Mouse (Mus musculus) MEL (cell line): ENCODE results near the gene Ppfibp1.

Experiments
- CHD1 ChIP-seq: IDR thresholded peaks from 2 replicates; pipeline ENCODE4 v1.6.1; 2012; ENCODE audit warnings: low read depth, mild to moderate bottlenecking, inconsistent platforms, low read length, improper control_type of control experiment
- CTCF ChIP-seq, 3 experiments: IDR thresholded peaks in 2 of 3; conservative IDR thresholded peaks in 1 of 3; 2 replicates each; pipeline ENCODE4 v1.5.1; 2011 to 2012; ENCODE audit warnings: low read length in 3 of 3, low read depth in 2 of 3, mild to moderate bottlenecking in 2 of 3, improper control_type of control experiment in 1 of 3, inconsistent platforms in 1 of 3, mixed read lengths in 1 of 3, moderate library complexity in 1 of 3; ENCODE audit not compliant: control insufficient read depth in 1 of 3, insufficient read depth in 1 of 3, poor library complexity in 1 of 3, severe bottlenecking in 1 of 3
- MAFK ChIP-seq: IDR thresholded peaks from 2 replicates; pipeline ENCODE4 v1.6.1; 2011; ENCODE audit warnings: low read depth, mild to moderate bottlenecking, low read length, improper control_type of control experiment, borderline replicate concordance
- POLR2A ChIP-seq, 2 experiments: IDR thresholded peaks; 2 replicates each; pipeline ENCODE4 v1.6.1; 2011 to 2012; ENCODE audit warnings: low read length in 2 of 2, mild to moderate bottlenecking in 2 of 2, control low read depth in 1 of 2, improper control_type of control experiment in 1 of 2, low read depth in 1 of 2, moderate library complexity in 1 of 2; ENCODE audit not compliant: control insufficient read depth in 1 of 2, insufficient read depth in 1 of 2, poor library complexity in 1 of 2
- POLR2AphosphoS2 ChIP-seq: IDR thresholded peaks from 2 replicates; pipeline ENCODE4 v1.6.1; 2011; ENCODE audit warnings: low read length, improper control_type of control experiment
- POLR2AphosphoS5 ChIP-seq: IDR thresholded peaks from 2 replicates; pipeline ENCODE4 v1.6.1; 2012; ENCODE audit warnings: low read depth, borderline replicate concordance, mild to moderate bottlenecking, inconsistent platforms, low read length, moderate library complexity, mixed read lengths
- USF1 ChIP-seq: IDR thresholded peaks from 2 replicates; pipeline ENCODE4 v1.6.1; 2014; ENCODE audit warnings: low read depth, mild to moderate bottlenecking, inconsistent platforms, low read length, improper control_type of control experiment, moderate library complexity

DNA sequence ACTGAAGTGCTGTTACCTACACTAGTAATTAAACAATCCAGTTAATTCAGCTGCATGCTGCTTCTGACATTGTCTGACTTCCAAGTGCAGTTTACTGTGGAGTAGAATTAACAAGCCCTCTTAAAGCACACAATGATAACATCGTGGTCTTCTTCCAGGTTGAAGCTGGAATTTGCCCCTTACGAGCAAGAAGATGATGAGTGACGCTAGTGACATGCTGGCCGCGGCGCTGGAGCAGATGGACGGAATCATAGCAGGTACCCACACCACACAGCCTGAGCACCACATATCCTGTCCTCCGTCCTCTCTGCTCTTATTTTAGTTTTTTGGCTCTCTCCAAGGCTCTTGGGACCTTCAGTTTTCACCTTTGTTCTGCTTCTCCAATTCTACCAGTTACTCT lies 88.2 kb downstream of the Ppfibp1 start:
- TF ChIP-seq MAFK (no peak), CTCF (IDR thresholded peaks at IDR 0.05 in 2 of 3, conservative IDR thresholded peaks at IDR 0.05 in 1 of 3; ENCODE audit: control insufficient read depth in 1 of 3, insufficient read depth in 1 of 3, low read depth in 2 of 3, low read length in 3 of 3, poor library complexity in 1 of 3, severe bottlenecking in 1 of 3) (no peak), POLR2AphosphoS2 (no peak), USF1 (no peak), CHD1 (no peak), POLR2A (IDR thresholded peaks at IDR 0.05; ENCODE audit: control insufficient read depth in 1 of 2, insufficient read depth in 1 of 2, low read depth in 1 of 2, low read length in 2 of 2, poor library complexity in 1 of 2) (no peak), POLR2AphosphoS5 (no peak)
